Mouse (Mus musculus): ENCODE measurements around the gene Fkbp4.

- TF ChIP-seq CTCF (IDR thresholded peaks at IDR 0.05) (no peak), POLR2A (IDR thresholded peaks at IDR 0.05; ENCODE audit: insufficient read depth, low read depth, low read length) (no peak), EP300 (IDR thresholded peaks at IDR 0.05; ENCODE audit: insufficient read depth, low read depth, low read length) (no peak)
These were observed 1.8 kb upstream of the Fkbp4 start for GRCm38 (mm10) chr6:128440238-128440637.
